Mouse (Mus musculus) forebrain, postnatal 0 days (tissue): ENCODE measurements around the gene Ick. TPM values are rescaled to one million over a fixed set of nuclear protein-coding genes. Genes with fewer than 3 reads are reported as not detected.
"Not testable (repeated sequence)": the region's sequence is repeated elsewhere in the genome, so short reads cannot be mapped to it uniquely, and the experiment has no call there.

Experiments used
- ATAC-seq: fragments of 200-750 bp; cut with Nextera tagmentation; 2 replicates; pipeline ENCODE4 v1.8.0; 2017; ENCODE audit warnings: mild to moderate bottlenecking, moderate library complexity
- DNase-seq: peaks from one replicate; pipeline ENCODE4 v3.0.0-alpha.2; 2015
- H3K27ac ChIP-seq: fragments of 300-500 bp; sonication (generic); 2 replicates; pipeline ENCODE4 v1.5.1; 2014; ENCODE audit warnings: low read depth, mild to moderate bottlenecking, antibody characterized with exemption, low read length, moderate library complexity, mixed read lengths
- H3K27me3 ChIP-seq: fragments of 300-500 bp; sonication (generic); 2 replicates; pipeline ENCODE4 v1.6.1; 2014; ENCODE audit warnings: mild to moderate bottlenecking, low read length, mixed read lengths; ENCODE audit not compliant: insufficient read depth
- H3K36me3 ChIP-seq: fragments of 300-500 bp; sonication (generic); 2 replicates; pipeline ENCODE4 v1.6.1; 2014; ENCODE audit warnings: mild to moderate bottlenecking, moderate library complexity; ENCODE audit not compliant: insufficient read depth
- H3K4me1 ChIP-seq: fragments of 300-500 bp; sonication (generic); 2 replicates; pipeline ENCODE4 v1.6.1; 2014; ENCODE audit warnings: antibody characterized with exemption; ENCODE audit not compliant: insufficient read depth
- H3K4me2 ChIP-seq: fragments of 300-500 bp; sonication (generic); 2 replicates; pipeline ENCODE4 v1.6.1; 2014; ENCODE audit warnings: low read depth, mild to moderate bottlenecking, moderate library complexity
- H3K4me3 ChIP-seq: fragments of 300-500 bp; sonication (generic); 2 replicates; pipeline ENCODE4 v1.5.1; 2014; ENCODE audit warnings: low read depth, low read length, mixed read lengths
- H3K9ac ChIP-seq: fragments of 300-500 bp; sonication (generic); 2 replicates; pipeline ENCODE4 v1.6.1; 2014; ENCODE audit warnings: mild to moderate bottlenecking
- H3K9me3 ChIP-seq: fragments of 300-500 bp; sonication (generic); 2 replicates; pipeline ENCODE4 v1.6.1; 2016; ENCODE audit warnings: low read length
- CTCF ChIP-seq: sonication (generic); IDR thresholded peaks from 2 replicates; pipeline ENCODE4 v1.5.1; 2016; ENCODE audit warnings: antibody characterized with exemption, control low read depth, low read depth
- WGBS: fragments of 180-500 bp; shearing (Covaris S2); extraction: QIAGEN DNeasy Blood & Tissue Kit; methylation state at CpG from one replicate; pipeline ENCODE4 v1.1.7; 2014; 5-methylcytosine and 5-hydroxymethylcytosine counted together
- polyA plus RNA-seq: library from polyadenylated mRNA; unstranded; fragments of >200 nt; fragmentation: Nextera tagmentation; extraction: Ambion mirVana; gene quantifications from 2 replicates; pipeline ENCODE4 v1.2.1, GENCODE M21; 2015
- total RNA-seq: library from RNA; depleted of rRNA; stranded (reverse); fragments of >200 nt; gene quantifications from 2 replicates; pipeline ENCODE4 v1.2.3, GENCODE M21; 2014

Ick gene
- total and polyA plus RNA-seq, 2 experiments from 2014 or later: 36.3 to 39.7 TPM

GRCm38 (mm10) chr9:78164741-78165140 lies 55.7 kb downstream of the Ick start:
- Histone ChIP-seq H3K9me3 (no peaks in the 10 kb centered on the region), H3K9ac (no peak overlapping the region), H3K4me2 (no peak overlapping the region), H3K4me3 (no peak overlapping the region), H3K4me1 (no peaks in the 10 kb centered on the region), H3K36me3 (peaks cover 80% of the 10 kb centered on the region), H3K27ac (no peak overlapping the region), H3K27me3 (no peaks in the 10 kb centered on the region)
- no peak for ATAC-seq
- DNase-seq: no peak
- TF ChIP-seq CTCF: no peak
- 93% methylated on average over 3 of the region's 3 CpGs for WGBS

GRCm38 (mm10) chr9:78165454-78165853 lies 56.5 kb downstream of the Ick start:
- no peak overlapping the region for H3K4me3 ChIP-seq
- H3K27me3 ChIP-seq: no peaks in the 10 kb centered on the region
- ATAC-seq (no peak), DNase-seq (no peak)
- no peak overlapping the region for H3K27ac ChIP-seq
- no peak overlapping the region for H3K9ac ChIP-seq
- peaks cover 75% of the 10 kb centered on the region for H3K36me3 ChIP-seq
- no peak for TF ChIP-seq CTCF
- H3K9me3 ChIP-seq: no peaks in the 10 kb centered on the region
- 94% methylated on average over 6 of the region's 6 CpGs for WGBS
- H3K4me2 ChIP-seq: no peak overlapping the region
- no peaks in the 10 kb centered on the region for H3K4me1 ChIP-seq

GRCm38 (mm10) chr9:78166694-78167452 lies 57.9 kb downstream of the Ick start:
- H3K4me1 ChIP-seq: no peaks in the 10 kb centered on the region
- H3K36me3 ChIP-seq: peaks cover 61% of the 10 kb centered on the region
- ATAC-seq (no peak), DNase-seq (no peak)
- H3K4me3 ChIP-seq: no peak overlapping the region
- no peak overlapping the region for H3K27ac ChIP-seq
- no peaks in the 10 kb centered on the region for H3K27me3 ChIP-seq
- no peak for TF ChIP-seq CTCF
- WGBS: 89% methylated on average over 19 of the region's 19 CpGs
- H3K9me3 ChIP-seq: no peaks in the 10 kb centered on the region
- H3K4me2 ChIP-seq: no peak overlapping the region
- H3K9ac ChIP-seq: no peak overlapping the region

- Histone ChIP-seq H3K4me1 (no peaks in the 10 kb centered on the region), H3K36me3 (peaks cover 55% of the 10 kb centered on the region), H3K4me3 (no peak overlapping the region), H3K27me3 (no peaks in the 10 kb centered on the region), H3K9ac (no peak overlapping the region), H3K9me3 (no peaks in the 10 kb centered on the region), H3K4me2 (no peak overlapping the region), H3K27ac (no peak overlapping the region)
- ATAC-seq (no peak), DNase-seq (no peak)
- WGBS: 89% methylated on average over 19 of the region's 19 CpGs
- no peak for TF ChIP-seq CTCF
These were observed 58.5 kb downstream of the Ick start for GRCm38 (mm10) chr9:78167453-78167969.

GRCm38 (mm10) chr9:78168864-78169263 lies 59.9 kb downstream of the Ick start:
- no peaks in the 10 kb centered on the region for H3K4me1 ChIP-seq
- H3K4me2 ChIP-seq: no peak overlapping the region
- no peak overlapping the region for H3K27ac ChIP-seq
- H3K27me3 ChIP-seq: no peaks in the 10 kb centered on the region
- no peak for DNase-seq
- H3K36me3 ChIP-seq: peaks cover 48% of the 10 kb centered on the region
- H3K9ac ChIP-seq: no peak overlapping the region
- WGBS: 95% methylated on average over 6 of the region's 6 CpGs
- no peaks in the 10 kb centered on the region for H3K9me3 ChIP-seq
- no peak overlapping the region for H3K4me3 ChIP-seq
- TF ChIP-seq CTCF: peak; percentile 27; the same call in 1 of the 2 replicates
- no peak for ATAC-seq

- ATAC-seq: no peak
- H3K36me3 ChIP-seq: peaks cover 8% of the 10 kb centered on the region; the same call in 1 of the 2 replicates
- no peaks in the 10 kb centered on the region for H3K4me1 ChIP-seq
These were observed 65.0 kb downstream of the Ick start for GRCm38 (mm10) chr9:78174016-78174415.

GRCm38 (mm10) chr9:78174925-78175276 lies 65.9 kb downstream of the Ick start:
- not testable (repeated sequence) for ATAC-seq, H3K36me3 ChIP-seq, H3K9me3 ChIP-seq, DNase-seq, H3K4me1 ChIP-seq, H3K9ac ChIP-seq, H3K27me3 ChIP-seq
- H3K4me3 ChIP-seq: peak overlapping the region; percentile 20
- H3K4me2 ChIP-seq: peak overlapping the region; percentile 50
- 29% methylated on average over 3 of the region's 3 CpGs for WGBS
- peak overlapping the region; percentile 99; the same call in 1 of the 2 replicates for H3K27ac ChIP-seq

More at GRCm38 (mm10) chr9:78174016-78174415, 65.0 kb downstream of the Ick start:
- no peak overlapping the region for H3K4me3 ChIP-seq
- TF ChIP-seq CTCF: no peak
- no peak overlapping the region for H3K27ac ChIP-seq
- 24% methylated on average over 1 of the region's 1 CpGs for WGBS
- peak overlapping the region; percentile 5; the same call in 1 of the 2 replicates for H3K4me2 ChIP-seq
- H3K27me3 ChIP-seq: no peaks in the 10 kb centered on the region
- DNase-seq: no peak
- no peaks in the 10 kb centered on the region for H3K9me3 ChIP-seq
- no peak overlapping the region for H3K9ac ChIP-seq
